Mouse (Mus musculus) natural killer cell, adult 2 months (primary cell): ENCODE data around the gene Dok3.

Source experiments
- DNase-seq, 2 experiments: peaks; one replicate each; pipeline ENCODE4 v3.0.0; 2022; ENCODE audit warnings: low spot score in 2 of 2

Dok3 gene

GRCm38 (mm10) chr13:55477492-55477891, 51.6 kb downstream of the Dok3 start:
- DNase-seq = no peak

GRCm38 (mm10) chr13:55476256-55476655, 52.8 kb downstream of the Dok3 start:
- no peak for DNase-seq

GRCm38 (mm10) chr13:55475750-55476149, 53.3 kb downstream of the Dok3 start:
- DNase-seq = no peak

- no peak for DNase-seq
Observed at GRCm38 (mm10) chr13:55474621-55475069, 54.5 kb downstream of the Dok3 start.

- no peak for DNase-seq
Observed at GRCm38 (mm10) chr13:55473961-55474360, 55.1 kb downstream of the Dok3 start.
